Mouse (Mus musculus) bone marrow, adult 2 months (tissue): ENCODE data around the gene Gm10382.

Experiments used
- CTCF ChIP-seq: fragments of 200-500 bp; IDR thresholded peaks from 2 replicates; pipeline ENCODE4 v1.5.1; 2011; ENCODE audit warnings: low read length, control low read depth; ENCODE audit not compliant: control insufficient read depth, insufficient read depth
- POLR2A ChIP-seq: fragments of 200-500 bp; IDR thresholded peaks from 2 replicates; pipeline ENCODE4 v1.6.1; 2011; ENCODE audit warnings: low read depth, mild to moderate bottlenecking, control low read depth, low read length, borderline replicate concordance; ENCODE audit not compliant: control insufficient read depth

DNA sequence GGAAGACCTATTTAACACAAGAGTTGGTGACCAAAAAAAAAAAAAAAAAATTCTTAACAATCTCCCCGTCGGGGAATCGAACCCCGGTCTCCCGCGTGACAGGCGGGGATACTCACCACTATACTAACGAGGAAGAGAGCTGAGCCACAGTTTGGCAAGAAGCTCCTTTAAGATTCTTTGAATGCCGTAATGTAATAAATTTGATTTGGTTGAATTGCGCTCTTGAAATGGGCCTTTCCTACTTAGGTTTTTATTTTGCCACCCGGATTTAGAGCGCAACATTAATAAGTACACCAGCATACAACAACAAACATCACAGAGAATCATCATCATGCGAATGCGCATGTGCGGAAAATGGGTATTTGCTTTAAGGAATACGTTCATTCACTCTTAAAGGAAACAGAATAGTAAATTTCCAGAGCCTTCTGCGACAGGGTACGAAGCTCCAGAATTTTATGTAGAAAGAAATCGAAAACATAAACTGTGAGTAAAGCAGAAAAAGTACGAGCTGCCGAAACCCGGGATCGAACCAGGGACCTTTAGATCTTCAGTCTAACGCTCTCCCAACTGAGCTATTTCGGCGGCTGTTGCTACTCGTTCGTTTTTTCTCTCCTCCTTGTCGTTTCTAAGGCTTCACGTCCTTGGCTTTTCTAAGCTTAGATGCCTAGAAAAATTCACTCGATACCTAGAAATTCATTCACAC, 16.6 kb downstream of the Gm10382 start:
- TF ChIP-seq CTCF (no peak), POLR2A (no peak)
